Mouse (Mus musculus): ENCODE results near the gene Naa80. TPM values are rescaled to one million over a fixed set of nuclear protein-coding genes. Genes with fewer than 3 reads are reported as not detected.

The Naa80 gene
- polyA plus RNA-seq, 1 experiment from 2014 or later: 22.5 TPM

DNA sequence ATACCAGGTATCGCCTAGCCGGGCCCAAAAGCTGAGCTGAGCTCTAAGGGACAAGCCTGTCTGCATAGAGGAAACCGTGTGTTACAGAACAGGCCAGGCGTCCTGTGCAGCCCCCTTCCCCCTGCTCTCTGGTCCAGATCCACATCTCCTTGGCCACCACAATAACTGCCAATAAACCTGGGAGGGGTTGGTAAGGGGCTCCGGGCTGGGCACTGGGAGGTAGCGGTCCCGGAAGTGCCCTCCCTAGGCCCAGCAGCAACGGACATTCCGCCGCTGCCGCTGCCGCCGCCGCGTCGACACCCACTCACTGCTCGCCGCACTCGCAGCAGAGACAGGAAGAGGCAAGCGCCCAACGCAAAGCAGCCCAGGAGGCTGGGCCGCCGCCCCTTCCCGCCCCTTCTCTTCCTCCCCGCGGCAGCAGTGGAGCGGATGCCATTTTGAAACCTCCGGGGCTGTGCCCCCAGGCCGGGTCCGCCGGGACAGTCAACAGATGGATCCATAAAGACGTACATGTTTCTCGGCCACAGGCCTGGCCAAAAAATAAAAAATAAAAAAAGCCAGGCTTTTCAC is 54.5 kb downstream of the Naa80 start:
- Histone ChIP-seq H3K27ac (peak overlapping the region; percentile 95), H3K9me3 (replicated peaks) (no peaks in the 10 kb centered on the region), H3K4me1 (peaks cover 93% of the 10 kb centered on the region), H3K27me3 (ENCODE audit: low read depth, poor library complexity, severe bottlenecking) (no peaks in the 10 kb centered on the region), H3K36me3 (peaks cover 42% of the 10 kb centered on the region), H3K4me3 (peak overlapping the region; percentile 95)
- 2% methylated on average over 33 of the region's 33 CpGs for WGBS
- DNase-seq (ENCODE audit: low spot score): peak; percentile 80

Other genes starting within 250 kb of the Naa80 start
- 10.3 and 12.2 TPM in 2 replicates for gene Hemk1, start 240.5 kb upstream of the Naa80 start, polyA plus RNA-seq (2016; fragmentation: Nextera tagmentation; extraction: Ambion mirVana)
- gene 6430571L13Rik, start 238.3 kb upstream of the Naa80 start, polyA plus RNA-seq (2016; fragmentation: Nextera tagmentation; extraction: Ambion mirVana): 0.72 and 0.74 TPM in 2 replicates
- gene Cacna2d2, start 179.3 kb upstream of the Naa80 start, polyA plus RNA-seq (2016; fragmentation: Nextera tagmentation; extraction: Ambion mirVana): 0.20 and 0.34 TPM in 2 replicates
- gene Tmem115, start 44.9 kb upstream of the Naa80 start, polyA plus RNA-seq (2016; fragmentation: Nextera tagmentation; extraction: Ambion mirVana): 41.3 and 43.5 TPM in 2 replicates
- gene Cyb561d2, start 36.7 kb upstream of the Naa80 start, polyA plus RNA-seq (2016; fragmentation: Nextera tagmentation; extraction: Ambion mirVana): 13.2 and 15.8 TPM in 2 replicates
- 34.0 and 37.3 TPM in 2 replicates for gene Nprl2, start 36.7 kb upstream of the Naa80 start, polyA plus RNA-seq (2016; fragmentation: Nextera tagmentation; extraction: Ambion mirVana)
- gene Zmynd10, start 31.6 kb upstream of the Naa80 start, polyA plus RNA-seq (2016; fragmentation: Nextera tagmentation; extraction: Ambion mirVana): 0.25 and 0.33 TPM in 2 replicates
- gene Rassf1, start 27.3 kb upstream of the Naa80 start, polyA plus RNA-seq (2016; fragmentation: Nextera tagmentation; extraction: Ambion mirVana): 55.3 and 57.4 TPM in 2 replicates
- 60.4 and 62.5 TPM in 2 replicates for gene Tusc2, start 15.6 kb upstream of the Naa80 start, polyA plus RNA-seq (2016; fragmentation: Nextera tagmentation; extraction: Ambion mirVana)
- gene Hyal2, start 10.9 kb upstream of the Naa80 start, polyA plus RNA-seq (2016; fragmentation: Nextera tagmentation; extraction: Ambion mirVana): 160 and 168 TPM in 2 replicates
- gene Hyal1, start 2.0 kb upstream of the Naa80 start, polyA plus RNA-seq (2016; fragmentation: Nextera tagmentation; extraction: Ambion mirVana): 7.9 and 10.2 TPM in 2 replicates
- 0.56 and 0.82 TPM in 2 replicates for gene Hyal3, start 1.9 kb downstream of the Naa80 start, polyA plus RNA-seq (2016; fragmentation: Nextera tagmentation; extraction: Ambion mirVana)
- 55.0 and 69.4 TPM in 2 replicates for gene Ifrd2, start 8.8 kb downstream of the Naa80 start, polyA plus RNA-seq (2016; fragmentation: Nextera tagmentation; extraction: Ambion mirVana)
- 2.2 and 3.6 TPM in 2 replicates for gene Sema3b, start 30.3 kb downstream of the Naa80 start, polyA plus RNA-seq (2016; fragmentation: Nextera tagmentation; extraction: Ambion mirVana)
- gene Gnai2, start 56.5 kb downstream of the Naa80 start, polyA plus RNA-seq (2016; fragmentation: Nextera tagmentation; extraction: Ambion mirVana): 355 and 403 TPM in 2 replicates
- 3.9 and 4.3 TPM in 2 replicates for gene Slc38a3, start 90.6 kb downstream of the Naa80 start, polyA plus RNA-seq (2016; fragmentation: Nextera tagmentation; extraction: Ambion mirVana)
- gene Gnat1, start 100.8 kb downstream of the Naa80 start, polyA plus RNA-seq (2016; fragmentation: Nextera tagmentation; extraction: Ambion mirVana): 2.6 and 3.3 TPM in 2 replicates
- 31.7 and 33.6 TPM in 2 replicates for gene Sema3f, start 131.6 kb downstream of the Naa80 start, polyA plus RNA-seq (2016; fragmentation: Nextera tagmentation; extraction: Ambion mirVana)
- gene Rbm5, start 192.1 kb downstream of the Naa80 start, polyA plus RNA-seq (2016; fragmentation: Nextera tagmentation; extraction: Ambion mirVana): 164 and 214 TPM in 2 replicates

All from limb, embryonic 10.5 days (tissue).